Mouse (Mus musculus) gastrocnemius, adult 8-10 months (tissue): ENCODE data around the gene Sf3b6. TPM values are rescaled to one million over a fixed set of nuclear protein-coding genes. Genes with fewer than 3 reads are reported as not detected.

ENCODE experiments used
- DNase-seq, 2 experiments: peaks; one replicate each; pipeline ENCODE4 v3.0.0; 2022; ENCODE audit warnings: low spot score in 2 of 2
- total RNA-seq, 4 experiments: library from RNA; stranded (reverse); gene quantifications; 2 replicates each; pipeline ENCODE4 v1.2.4; 2022

Gene Sf3b6
- total RNA-seq, 4 experiments from 2014 or later, result 24.7 to 34.2 (median 28.8) TPM

DNA sequence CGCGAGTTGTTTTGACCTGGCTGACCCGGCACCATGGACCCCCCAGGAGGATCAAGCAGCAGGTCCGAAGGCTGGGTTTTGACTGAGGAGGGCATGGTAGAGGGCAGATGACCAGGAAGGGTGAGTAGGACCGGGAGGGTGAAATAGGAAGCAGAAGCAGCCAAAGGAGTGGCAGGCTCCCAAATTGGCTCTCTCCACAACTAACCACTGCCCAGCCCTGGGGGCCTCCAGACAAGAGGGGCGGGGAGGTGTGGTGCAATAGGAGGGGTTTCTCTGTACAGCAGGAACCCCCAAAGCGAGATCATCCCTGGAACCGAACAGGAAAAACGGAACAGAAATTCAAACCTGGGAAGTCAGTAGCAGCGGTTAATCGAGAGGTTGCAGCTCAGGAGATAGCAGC is 23.4 kb downstream of the Sf3b6 start:
- DNase-seq, result no peak

DNA sequence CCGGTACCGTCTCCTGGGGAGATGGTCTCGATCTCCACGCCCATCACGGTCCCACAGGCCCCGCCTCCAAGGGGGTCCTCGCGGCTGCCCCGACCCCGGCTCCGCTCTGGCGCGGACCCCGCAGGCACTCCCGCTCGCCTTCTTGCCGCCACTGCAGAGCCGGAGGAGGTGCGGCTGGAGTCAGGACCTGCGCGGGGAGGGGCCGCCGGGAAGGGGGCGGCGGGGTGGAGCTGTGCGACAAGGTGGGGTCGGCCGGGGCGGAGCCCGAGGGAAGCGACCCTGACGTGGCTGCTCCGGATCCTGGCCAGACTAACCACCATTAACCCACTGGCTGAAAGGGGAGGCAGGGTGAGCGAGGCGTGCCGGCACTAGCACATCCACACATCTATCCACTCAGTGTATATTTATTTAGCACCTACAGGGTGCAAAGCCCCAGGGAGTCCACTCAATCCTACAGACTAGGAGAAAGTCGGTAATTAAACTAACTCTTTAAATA is 24.1 kb downstream of the Sf3b6 start, which contains the start of gene Fkbp1b:
Gene Fkbp1b, minus strand, starts transcription at position 200 of the 496 bp plus-strand sequence.
- DNase-seq, result peak in 1 of 2 experiments; percentile 20

DNA sequence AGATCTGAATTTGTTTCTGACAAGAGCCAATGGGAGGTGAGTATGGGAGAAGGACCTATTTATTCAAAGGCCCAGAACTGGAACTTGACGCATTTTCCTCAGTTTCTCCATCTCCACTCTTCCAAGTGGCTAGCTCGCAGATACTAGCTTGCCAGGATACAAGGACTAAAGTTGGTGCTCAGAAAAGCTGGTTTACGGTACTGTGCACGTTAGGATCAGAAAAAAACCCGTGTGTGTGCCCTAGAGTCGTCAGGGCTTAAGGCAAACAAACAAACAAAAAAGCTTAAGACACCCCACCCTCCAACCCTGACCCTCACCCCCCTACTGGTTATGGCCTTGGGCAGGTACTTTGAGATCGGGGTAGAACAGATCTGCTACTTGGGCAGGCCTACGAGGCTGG is 25.1 kb downstream of the Sf3b6 start:
- DNase-seq, result no peak

DNA sequence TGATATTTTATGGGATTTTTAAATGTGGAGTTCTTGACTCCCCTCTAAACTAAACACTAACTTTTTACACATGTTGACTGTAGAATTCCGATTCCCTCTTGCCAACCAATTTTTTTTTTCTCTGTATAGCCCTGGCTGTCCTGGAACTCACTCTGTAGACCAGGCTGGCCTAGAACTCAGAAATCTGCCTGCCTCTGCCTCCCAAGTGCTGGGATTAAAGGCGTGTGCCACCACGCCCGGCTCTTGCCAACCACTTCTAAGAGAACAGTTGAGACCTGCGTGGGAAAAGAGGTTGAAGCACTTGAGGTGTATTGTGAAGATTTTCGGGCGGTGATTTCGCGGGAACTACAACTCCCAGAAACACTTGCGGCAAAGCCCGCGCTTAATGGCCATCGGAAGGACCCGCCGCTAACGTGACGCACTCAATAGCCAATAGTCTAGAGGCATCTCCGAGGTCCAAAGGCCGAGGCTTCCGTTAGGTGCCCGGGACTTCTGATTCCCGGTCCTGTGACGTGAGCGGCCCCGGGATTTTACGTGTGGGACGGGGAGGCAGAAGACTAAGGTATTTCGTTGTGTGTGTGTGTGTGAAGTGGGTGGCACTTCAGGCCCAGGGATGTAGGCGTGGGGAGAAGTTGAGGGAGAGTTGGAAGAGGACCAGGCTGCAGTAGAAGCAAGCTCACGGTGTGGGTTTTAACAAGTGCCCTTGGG is 25.7 kb downstream of the Sf3b6 start, which contains the start of gene Wdcp:
Gene Wdcp, plus strand, starts transcription at position 414 of the 708 bp plus-strand sequence.
- peak; percentile 81 to 87 for DNase-seq

DNA sequence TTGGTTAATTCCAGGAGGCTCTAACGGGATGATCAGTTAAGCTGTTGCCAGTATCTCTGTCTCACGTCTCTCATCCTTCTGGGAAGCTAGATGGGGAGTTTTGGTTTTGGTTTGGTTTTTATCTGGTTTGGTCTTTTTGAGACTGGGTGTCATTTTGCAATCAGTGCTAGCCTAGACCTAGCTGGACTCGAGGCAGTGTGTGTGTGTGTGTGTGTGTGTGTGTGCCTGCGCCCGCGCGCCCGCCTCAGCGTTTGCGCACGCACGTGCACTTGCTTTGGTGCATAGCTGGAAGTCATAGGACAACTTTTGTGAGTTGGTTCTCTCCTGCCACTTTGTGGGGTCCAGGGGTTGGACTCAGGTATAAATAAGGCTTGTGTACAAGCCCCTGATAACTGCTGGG is 26.4 kb downstream of the Sf3b6 start:
- DNase-seq, result no peak

DNA sequence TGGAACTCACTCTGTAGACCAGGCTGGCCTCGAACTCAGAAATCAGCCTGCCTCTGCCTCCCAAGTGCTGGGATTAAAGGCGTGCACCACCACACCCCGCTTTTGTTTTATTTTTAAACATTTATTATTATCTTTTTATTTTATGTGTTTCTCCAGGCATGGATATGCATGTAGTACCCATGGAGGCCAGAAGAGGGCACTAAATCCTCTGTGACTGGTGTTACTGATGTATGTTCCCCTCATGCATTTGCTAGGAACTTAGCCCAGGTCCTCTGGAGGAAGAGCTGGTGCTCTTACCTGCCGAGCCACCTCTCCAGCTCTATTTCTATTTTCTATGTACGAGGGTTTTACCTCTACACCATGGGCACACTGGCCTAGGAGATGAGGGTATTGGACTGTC is 38.8 kb downstream of the Sf3b6 start:
- DNase-seq, result no peak

DNA sequence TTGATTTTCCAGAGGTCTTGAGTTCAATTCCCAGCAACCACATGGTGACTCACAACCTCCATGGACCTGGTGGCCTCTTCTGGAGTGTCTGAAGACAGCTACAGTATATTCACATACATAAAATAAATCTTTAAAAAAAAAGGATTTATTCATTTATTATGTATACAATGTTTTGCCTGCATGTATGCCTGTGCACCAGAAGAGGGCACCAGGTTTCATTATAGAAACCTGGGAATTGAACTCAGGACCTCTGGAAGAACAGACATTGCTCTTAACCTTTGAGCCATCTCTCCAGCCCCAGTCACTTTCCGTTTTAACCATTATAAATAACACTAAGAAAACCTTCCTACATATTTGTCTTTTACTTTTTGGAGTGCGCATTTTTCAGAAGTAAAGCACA is 39.5 kb downstream of the Sf3b6 start:
- DNase-seq, result no peak

DNA sequence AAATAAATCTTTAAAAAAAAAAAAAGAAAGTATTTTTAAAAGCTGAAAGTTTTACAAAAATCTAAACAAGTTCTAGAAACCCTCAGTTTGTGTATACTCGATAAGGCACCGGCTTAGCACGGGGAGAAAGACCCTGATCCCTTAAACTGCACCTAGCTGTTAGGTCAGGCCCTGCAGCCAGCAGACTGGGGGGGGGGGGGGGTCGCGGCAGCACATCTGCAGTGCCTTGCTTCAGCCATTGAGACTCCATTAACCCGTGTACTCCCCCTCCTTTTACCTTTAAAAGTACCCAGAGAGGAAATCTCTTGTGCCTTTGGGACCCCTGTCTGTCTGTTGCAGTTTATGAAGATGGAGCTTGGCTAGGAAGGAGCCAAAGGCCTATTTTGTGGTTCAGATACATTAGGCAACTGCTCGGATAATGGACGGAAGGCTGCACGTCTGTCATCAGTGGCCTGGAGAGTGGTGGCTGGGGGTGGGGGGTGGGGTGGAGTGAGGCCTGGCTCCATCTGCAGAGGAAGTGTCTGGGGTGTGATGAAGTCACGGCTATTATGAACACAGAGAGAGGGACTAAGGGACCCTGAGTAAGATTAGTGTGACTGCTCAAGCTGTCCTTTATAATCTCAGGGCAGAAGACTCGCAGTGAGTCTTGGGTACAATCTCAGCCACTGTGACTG is 42.0 kb downstream of the Sf3b6 start:
- DNase-seq, result no peak

DNA sequence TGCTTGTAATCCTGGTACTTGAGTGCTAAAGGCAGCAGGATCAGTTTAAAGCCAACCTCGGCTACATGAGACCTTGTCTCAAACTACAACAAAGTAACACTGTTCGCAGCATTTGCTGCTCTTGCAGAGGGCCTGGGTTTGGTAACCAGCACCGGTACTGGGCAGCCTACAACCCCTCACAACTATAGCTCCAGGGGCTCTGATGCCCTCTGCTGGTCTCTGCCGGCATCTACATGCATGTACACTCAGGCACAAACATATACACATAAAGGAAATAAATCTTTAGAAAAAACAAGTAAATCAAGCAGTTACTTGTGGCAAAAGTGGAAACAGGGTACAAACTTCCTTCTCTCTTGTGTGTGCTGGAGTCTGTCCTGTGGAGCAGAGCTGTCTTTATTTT is 45.3 kb downstream of the Sf3b6 start:
- DNase-seq, result no peak

DNA sequence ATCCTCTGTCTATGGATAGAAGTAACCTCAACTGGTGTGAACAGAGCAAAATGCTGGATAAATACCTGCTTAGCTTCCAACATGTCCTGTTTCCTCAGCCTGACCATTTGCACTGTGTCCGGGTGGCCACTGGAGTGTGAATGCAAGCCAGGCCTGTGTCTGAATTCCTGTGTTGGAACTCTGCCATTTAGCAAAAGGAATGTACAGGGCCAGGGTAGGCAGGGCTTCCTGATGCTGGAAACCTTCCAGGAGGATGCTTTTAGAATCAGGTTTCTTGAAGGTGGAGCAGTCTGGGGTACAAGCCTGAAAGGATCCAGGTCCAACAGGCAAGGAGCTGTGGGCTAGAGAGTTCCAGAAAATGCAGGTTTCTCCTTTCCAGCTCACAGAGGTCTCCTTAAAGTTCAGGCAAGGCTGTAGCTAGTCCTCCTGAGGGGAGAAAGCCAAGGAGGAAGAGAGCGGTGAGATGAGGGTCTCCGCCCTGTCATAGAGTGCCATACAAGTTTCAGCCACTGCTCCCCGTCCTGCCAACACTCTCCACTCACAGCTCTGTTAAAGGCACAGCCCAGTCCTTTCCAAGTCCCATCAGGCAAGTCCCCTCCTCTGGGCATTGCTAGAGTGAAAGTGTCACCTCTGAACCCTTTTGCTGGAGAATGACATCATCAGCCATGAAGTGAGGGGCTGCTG is 46.5 kb downstream of the Sf3b6 start:
- DNase-seq, result no peak

DNA sequence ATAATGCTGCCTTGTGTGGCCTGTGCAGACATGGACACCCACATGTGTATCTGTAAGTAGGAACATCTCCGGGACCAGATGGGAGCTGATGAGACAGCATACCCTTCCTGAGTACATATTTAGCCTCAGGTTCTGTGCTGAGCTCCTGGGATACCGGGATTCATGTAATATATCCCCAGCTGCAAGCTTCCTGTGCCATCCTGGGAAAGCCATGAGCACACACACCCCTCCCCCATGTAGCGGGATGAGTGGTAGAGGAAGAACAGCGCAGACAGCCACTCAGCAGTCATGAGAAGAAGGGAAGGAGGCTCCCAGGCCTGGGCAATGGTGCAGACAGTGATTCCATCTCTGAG is 47.0 kb downstream of the Sf3b6 start:
- no peak for DNase-seq

DNA sequence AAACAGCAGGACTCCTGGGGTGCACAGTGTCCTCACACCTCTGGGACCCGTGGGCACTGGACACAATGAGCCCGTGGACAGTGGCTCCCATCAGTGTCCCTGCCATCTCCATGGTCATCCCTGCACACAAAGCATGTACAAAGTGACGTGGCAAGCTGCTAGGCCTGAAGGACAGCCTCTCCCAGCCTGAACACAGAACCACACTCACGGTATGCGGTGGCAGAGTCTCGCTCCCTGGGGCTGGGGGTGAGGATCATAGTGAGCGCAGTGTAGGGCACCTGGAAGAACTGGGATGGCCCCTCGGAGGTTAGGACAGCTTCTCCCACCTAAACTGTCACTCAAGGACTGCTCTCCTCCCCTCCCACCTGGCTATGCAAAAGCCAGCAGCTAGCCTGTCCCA is 51.6 kb downstream of the Sf3b6 start:
- DNase-seq, result no peak

DNA sequence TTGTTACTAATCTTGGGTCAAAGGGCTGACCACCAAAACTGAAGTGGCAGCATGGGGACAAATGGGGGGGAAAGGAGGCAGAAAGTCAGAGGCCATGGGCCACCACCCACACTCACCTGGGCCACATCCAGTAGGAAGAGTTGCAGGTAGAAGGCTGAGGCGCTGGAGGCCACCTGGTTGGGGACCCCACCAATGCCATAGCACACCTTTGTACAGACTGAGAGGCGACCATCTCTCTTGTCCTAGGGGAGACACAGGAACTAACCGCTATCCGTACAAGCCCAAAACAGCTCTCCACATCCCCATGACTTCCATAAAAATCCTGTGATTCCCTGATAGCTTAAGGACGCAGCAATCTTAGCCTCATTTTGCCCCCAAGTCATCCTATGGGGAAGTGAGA is 53.9 kb downstream of the Sf3b6 start:
- DNase-seq, result no peak

DNA sequence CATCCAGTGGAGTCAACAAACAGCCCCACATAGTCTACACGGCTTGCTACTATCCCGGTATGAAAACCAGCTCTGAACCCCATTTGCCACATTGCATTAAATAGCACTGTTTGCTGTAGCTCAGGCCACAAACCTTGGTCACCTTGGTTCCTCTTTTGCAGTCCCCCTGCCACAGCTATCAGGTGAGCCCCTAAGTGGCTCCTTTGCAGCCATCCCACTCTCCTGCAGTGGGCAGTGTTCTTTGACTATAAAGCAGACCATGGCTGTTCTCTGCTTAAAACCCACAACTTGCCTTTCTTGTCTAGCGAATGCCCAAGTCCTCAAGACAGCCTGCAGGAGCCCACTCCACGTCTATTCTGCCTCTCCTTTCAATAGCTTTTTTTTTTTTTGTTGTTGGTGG is 54.9 kb downstream of the Sf3b6 start:
- DNase-seq, result no peak

DNA sequence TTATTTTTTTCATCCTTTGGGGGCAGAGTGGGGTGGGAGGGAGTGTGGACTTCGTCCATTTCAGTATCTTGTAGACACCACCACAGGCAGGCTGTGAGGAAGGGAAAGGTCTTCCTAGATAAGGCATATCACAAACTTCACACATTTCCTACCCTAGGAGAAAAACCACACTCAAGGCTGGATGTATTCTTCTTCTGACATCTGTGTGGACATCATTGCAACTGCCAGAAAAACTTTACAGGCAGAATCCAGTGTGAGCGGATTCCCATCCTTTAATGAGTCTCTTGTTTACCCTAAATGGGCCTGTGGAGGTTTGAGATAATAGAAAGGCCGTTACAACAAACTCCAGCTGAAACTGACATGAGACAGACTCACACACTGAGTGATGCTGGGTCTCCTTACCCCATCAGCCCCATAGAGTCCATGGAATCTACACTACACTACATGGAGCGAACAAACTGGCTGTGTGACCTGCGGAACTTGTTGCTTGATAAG is 55.7 kb downstream of the Sf3b6 start:
- DNase-seq, result no peak

DNA sequence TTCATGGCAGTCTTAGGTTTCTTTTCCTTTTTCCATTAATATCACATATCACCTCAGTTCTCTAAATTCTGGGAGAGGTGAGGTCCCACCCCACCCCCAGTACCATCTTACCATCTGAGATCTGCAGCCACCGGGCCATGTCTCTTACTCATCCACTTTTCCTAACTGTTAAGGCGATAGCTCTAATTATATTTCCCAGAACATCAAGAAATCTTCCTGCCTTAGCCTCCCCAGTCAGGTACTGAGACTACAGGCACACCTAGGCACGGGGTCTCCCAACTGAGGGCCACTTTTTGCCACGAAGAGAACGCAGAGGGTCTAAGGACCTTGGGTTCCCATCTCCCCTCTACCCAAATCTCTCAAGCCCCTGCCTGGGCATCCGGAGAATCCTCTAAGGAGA is 56.2 kb downstream of the Sf3b6 start:
- DNase-seq, result no peak

DNA sequence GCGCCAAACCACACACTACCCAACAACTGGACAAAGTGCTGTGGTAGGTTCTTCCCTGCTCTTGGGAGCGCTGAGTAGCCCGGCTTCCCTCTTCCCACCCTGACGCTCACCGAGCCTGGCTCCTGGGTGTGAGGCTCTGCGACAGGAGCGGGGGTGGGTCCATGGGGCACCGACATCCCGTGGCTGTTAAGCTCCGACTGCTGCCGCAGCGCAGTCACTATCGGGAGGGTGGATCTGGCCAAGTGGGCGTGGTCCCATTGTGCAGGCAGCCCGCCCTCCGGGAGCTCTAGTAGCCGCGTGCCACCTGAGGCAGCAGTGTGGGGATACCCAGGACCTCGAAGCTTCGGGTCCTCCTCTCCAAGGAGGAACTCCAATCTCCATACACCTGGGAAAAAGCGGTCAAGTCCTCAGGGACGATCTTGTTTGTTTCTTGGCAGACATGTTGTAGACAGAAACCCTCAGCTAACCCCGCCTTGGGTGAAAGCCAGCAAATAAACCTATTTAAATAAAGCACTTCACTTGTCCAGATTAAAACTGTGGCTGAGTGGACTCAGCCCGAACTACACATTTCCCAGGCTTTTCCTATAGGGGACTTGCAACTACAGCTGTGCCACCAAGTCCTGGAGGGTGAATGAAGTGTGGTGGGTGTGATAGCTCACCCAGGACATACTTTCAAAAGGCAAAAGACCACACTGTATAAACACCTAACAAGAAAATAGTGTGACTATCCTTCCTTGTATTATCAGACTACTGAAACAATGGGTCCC is 57.0 kb downstream of the Sf3b6 start, which contains the start of gene Mfsd2b:
Gene Mfsd2b, minus strand, starts transcription at position 199 of the 767 bp plus-strand sequence.
- peak; percentile 28 to 53 for DNase-seq

DNA sequence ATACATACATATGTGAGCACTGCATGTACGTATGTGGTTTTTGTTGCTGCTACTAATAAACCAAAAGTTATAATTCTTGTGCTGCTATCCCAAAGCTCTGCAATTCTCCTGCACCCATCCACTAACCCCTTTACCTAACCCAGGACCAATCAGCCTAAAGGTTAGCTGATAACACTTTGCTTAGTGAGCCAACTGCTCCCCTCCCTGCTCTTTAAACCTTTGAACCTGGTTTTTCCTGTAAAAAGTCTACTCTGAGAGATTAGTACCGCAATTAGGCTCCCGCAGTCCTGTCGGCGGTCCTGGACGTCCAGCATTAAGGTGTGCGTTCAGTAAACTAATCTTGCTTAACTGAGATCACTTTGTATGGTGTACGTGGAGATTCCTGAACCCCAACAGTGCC is 58.3 kb downstream of the Sf3b6 start:
- no peak for DNase-seq
